Mouse (Mus musculus) WW6 (cell line): ENCODE data around the gene Zfp148.
"Not testable (repeated sequence)": the region's sequence is repeated elsewhere in the genome, so short reads cannot be mapped to it uniquely, and the experiment has no call there.

Experiments
- DNase-seq: peaks from one replicate; pipeline ENCODE4 v3.0.0-alpha.2; 2013; ENCODE audit warnings: low read depth, low spot score

The Zfp148 gene

GRCm38 (mm10) chr16:33459101-33459500 is 78.5 kb downstream of the Zfp148 start:
- DNase-seq, result no peak

- no peak for DNase-seq
These were observed 80.8 kb downstream of the Zfp148 start for GRCm38 (mm10) chr16:33461416-33461815.

GRCm38 (mm10) chr16:33464509-33465241 is 84.0 kb downstream of the Zfp148 start:
- no peak for DNase-seq

- no peak for DNase-seq
These were observed 84.6 kb downstream of the Zfp148 start for GRCm38 (mm10) chr16:33465242-33465614.

- DNase-seq, result peak; percentile 4
These were observed 86.8 kb downstream of the Zfp148 start for GRCm38 (mm10) chr16:33467451-33467850.

- no peak for DNase-seq
These were observed 89.3 kb downstream of the Zfp148 start for GRCm38 (mm10) chr16:33469973-33470372.

- DNase-seq, result no peak
These were observed 93.7 kb downstream of the Zfp148 start for GRCm38 (mm10) chr16:33474381-33474780.

GRCm38 (mm10) chr16:33479926-33480325 is 99.3 kb downstream of the Zfp148 start:
- DNase-seq, result no peak

- no peak for DNase-seq
These were observed 100.5 kb downstream of the Zfp148 start for GRCm38 (mm10) chr16:33481148-33481547.

- no peak for DNase-seq
These were observed 101.7 kb downstream of the Zfp148 start for GRCm38 (mm10) chr16:33482309-33482708.

GRCm38 (mm10) chr16:33487709-33488108 is 107.1 kb downstream of the Zfp148 start:
- no peak for DNase-seq

- no peak for DNase-seq
These were observed 113.7 kb downstream of the Zfp148 start for GRCm38 (mm10) chr16:33494374-33494773.

DNA sequence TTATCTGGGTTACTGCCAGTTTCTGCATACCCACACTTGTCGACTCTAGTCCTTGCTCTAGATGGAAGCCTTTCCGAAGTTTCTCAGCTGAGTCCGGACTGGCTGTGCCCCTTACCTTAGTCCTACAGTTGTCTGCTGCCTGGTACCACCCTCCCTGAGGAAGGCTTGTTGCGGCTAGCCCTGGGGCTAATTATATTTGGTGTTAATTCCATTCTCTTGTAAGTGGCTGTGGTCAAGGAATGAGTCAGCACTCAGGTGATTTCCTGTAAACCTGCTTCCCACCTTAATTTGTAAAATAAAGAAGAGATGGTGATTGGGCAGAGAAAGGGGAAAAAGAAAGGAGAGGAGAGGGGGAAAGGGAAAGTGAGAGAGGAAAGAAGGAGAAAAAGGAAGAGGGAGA is 127.4 kb downstream of the Zfp148 start:
- DNase-seq, result no peak

DNA sequence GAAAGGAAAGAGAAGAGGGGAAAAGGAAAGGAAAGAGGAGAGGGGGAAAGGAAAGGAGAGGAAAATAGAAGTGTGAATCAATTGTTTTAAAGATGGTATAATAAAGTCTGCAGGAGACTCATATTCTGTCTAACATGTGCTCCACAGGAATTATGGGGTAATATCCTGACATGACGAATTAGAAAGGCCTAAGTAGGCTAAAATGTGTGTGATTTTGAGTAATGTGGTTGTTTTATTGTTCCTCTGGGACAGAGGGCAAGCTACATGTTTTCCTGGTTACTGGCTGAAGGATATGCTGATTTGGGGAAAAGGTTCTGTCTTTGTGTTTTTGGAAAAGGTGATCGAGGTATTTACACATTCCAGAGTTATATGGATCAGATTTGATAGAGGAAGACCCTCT is 128.6 kb downstream of the Zfp148 start:
- DNase-seq, result not testable (repeated sequence)

- DNase-seq, result not testable (repeated sequence)
These were observed 130.2 kb downstream of the Zfp148 start for GRCm38 (mm10) chr16:33510856-33511255.

DNA sequence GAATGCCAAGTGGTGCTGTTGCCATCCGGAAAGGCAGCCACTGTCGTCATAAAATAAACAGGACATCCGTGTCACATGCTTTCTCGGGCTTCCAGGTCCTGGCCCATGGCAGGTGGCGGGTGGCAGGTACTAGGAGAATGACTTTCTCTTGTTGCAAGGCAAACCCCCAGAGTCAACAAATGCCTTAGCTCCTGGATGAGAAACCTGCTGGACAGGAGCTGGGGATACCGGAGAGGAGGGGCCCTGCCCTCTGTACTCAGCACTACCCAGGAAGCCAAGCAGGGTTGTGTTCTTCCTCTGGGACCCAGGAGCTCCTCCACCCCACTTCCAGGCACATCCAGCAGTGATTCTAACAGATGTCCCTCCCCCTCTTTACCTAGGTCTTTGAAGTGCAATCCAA is 131.9 kb downstream of the Zfp148 start:
- no peak for DNase-seq

- DNase-seq, result peak; percentile 29
These were observed 136.3 kb downstream of the Zfp148 start, which contains the start of gene Slc12a8 for GRCm38 (mm10) chr16:33516807-33517565. Slc12a8 (plus strand) TSS chr16:33517328.

DNA sequence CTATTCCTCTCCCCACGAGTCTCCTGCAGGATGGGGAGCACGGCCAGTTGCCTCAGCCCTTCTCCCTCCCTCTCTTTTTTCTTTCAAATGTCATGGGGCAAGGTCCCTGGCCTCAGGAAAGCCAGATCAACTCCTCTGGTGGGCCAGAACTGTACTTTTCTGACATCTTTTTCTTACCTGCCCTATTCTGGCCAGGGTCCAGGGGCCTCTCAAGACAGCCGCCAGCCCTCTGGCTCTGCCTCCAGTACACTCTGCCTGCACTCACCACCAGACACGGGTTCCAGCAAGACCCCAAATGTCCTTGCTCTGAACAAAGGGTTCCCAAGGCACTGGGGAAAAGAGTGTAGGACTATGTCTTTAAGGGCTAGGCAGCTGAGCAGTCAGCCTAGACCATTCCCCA is 137.0 kb downstream of the Zfp148 start:
- no peak for DNase-seq

DNA sequence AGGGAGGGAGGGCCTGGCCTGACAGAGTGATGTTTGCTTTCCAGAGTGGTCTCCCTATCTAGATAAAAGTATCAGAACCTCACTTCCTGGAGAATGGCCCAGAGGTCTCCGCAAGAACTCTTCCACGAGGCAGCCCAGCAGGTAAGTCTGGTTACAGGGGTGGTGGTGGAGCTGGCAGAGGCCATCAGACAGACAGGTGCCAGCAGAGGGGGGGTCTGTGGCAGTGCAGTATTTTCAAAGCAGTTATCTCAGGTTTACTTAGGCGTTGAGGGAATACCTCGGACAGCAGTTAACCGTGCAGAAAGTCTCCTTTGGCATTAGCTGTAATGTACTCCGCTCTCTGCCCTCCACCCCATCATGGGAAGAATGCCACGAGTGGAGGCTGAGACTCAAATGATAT is 137.6 kb downstream of the Zfp148 start:
- DNase-seq, result no peak

GRCm38 (mm10) chr16:33519916-33520568 is 139.4 kb downstream of the Zfp148 start:
- DNase-seq, result no peak

DNA sequence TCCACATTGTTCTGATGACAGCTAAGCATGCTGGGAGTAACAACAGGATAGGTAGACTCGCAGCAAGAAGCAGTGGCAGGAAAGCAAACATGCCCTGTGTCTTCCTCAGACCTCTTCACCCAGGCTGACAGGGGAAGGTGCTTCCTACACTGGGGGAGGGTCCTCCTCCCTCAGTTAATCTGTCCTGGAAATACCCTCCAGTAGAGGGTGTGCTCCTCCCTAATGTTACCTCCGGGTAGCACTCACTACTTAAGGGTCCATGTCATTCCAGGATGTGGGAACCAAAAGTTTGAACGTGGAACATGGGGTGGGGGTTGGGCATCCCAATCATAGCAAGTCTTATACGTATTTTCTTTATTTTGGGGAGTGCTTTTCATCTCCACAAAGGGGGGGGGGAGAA is 141.9 kb downstream of the Zfp148 start:
- no peak for DNase-seq

DNA sequence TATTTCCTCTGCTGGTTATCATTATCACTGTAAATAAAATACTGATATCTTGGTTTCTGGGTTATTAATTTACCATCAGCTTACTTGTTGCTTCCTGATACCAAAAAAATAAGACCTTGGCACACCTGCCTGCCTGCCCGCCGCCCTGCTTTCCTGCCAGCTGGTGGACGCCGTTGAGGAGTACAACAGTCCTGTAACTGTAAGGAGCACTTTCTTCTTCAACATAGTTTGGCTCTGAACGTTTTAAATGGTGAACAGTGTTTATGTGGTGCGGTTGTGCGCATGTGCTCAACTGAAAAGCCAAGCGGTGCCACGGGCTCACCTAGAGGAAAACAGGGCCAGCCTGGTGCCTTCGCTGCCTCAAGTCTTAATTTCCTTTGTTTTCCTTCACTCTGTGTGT is 142.9 kb downstream of the Zfp148 start:
- no peak for DNase-seq
